Mouse (Mus musculus) ovary, adult 2 months (tissue): Measurements from ENCODE around the gene G3bp1. TPM values are rescaled to one million over a fixed set of nuclear protein-coding genes. Genes with fewer than 3 reads are reported as not detected.

ENCODE experiments used
- polyA plus RNA-seq: library from polyadenylated mRNA; depleted of rRNA; stranded (reverse); fragments of >200 nt; gene quantifications from 2 replicates; pipeline ENCODE4 v1.2.3, GENCODE M21; 2012; rRNA removed

Gene G3bp1
- polyA plus RNA-seq = 35.6 and 36.0 TPM in 2 replicates

DNA sequence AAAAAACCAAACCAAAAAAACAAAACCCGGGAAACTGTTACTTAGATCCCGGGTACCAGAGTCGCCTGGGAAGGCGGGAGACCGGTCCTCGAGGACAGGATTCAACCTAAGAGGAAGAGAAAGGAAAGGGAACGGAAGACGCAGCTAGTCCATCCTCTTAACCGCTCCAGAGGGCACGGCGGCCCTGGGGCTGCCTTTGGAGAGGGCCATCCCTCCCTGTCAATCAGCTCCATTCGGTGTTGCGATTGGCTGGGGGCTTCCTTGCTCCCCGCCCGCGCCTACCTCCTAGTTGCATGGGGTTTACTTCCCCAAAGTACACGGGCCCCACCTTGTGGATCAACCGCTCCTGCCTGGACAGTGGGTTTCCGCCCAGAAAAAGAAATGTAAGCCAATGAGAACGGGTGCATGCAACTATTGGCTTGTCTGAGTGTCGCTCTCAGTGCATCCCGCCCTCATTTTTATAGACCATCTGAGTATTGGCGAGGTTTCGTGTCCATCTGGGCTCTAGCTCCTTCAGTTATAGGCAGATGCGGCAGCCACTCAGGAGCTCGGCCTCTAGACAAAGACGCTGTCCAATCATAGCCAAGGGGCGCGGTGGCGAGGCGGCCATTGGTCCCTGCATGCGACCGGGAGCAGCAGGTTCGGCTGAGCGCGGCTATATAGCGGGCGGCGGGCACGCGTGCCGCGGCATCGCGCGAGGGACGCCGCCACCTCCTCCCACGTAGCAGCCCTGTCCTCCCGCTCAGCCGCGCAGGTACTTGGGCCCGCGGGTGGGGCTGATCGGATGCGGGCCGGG is at the start of gene G3bp1:
Gene G3bp1, plus strand, starts transcription at position 638 of the 796 bp plus-strand sequence.

DNA sequence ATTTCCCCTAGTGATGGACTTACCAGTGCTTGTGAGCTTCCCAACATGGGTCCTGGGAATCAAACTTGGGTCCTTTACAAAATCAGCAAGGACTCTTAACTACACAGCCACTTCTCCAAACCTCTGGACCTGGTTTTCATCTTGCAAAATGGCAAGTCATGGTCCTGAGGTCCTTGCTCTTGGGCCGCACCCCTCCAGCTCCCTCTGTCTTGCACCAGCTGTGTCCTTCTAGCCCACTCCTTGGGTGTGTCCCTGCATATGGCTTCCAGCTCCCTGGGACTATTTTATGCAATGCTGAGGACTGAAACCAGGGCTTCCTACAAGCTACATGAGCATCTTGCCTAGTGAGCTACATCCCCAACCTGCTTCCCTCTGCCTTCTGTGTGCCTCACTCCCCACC is 46.5 kb upstream of the G3bp1 start, which contains the start of gene Sparc:
Gene Sparc, minus strand, starts transcription at position 206 of the 400 bp plus-strand sequence.

DNA sequence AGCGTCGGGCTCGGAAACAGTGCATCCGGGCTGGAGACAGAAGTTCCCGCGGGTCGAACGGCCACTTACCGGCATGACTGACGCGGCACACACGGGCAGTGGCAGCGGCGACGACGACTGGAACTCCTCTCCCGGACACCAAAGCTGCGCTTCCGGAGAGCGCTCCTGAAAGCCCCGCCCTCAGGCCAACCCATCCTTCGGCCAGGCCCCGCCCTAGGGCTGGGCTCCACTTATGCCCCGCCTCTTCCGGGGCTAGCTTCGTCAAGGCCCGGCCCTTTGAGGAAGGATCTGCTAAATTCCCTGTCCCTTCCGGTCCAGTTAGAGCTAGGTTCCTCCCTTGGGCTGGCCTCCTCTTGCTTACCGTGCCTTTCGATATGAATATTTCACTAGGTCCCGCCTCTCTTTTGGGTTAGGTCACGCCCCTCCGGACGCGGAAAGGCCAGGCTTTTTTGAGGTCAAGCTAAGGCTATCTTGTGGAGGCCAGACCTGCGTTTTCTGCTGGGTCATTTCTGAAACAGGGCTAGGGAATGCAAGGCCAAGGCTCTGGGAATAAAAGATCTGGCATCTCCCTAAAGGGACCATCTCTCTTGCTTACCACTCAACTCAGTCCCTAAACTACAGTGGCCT is 8.4 kb upstream of the G3bp1 start, which contains the start of gene Atox1:
Gene Atox1, minus strand, starts transcription at position 221 of the 627 bp plus-strand sequence.

Other genes starting within 250 kb of the G3bp1 start
- 0.08 and 0.12 TPM in 2 replicates for gene Fat2, start 133.1 kb upstream of the G3bp1 start, polyA plus RNA-seq
- 2,690 and 3,888 TPM in 2 replicates for gene Sparc, start 46.5 kb upstream of the G3bp1 start, polyA plus RNA-seq
- 481 and 593 TPM in 2 replicates for gene Atox1, start 8.4 kb upstream of the G3bp1 start, polyA plus RNA-seq
- not detected in 2 replicates for gene Glra1, start 138.5 kb downstream of the G3bp1 start, polyA plus RNA-seq